Mouse (Mus musculus): ENCODE data around the gene Carhsp1. TPM values are rescaled to one million over a fixed set of nuclear protein-coding genes. Genes with fewer than 3 reads are reported as not detected.

Carhsp1 gene
- total RNA-seq, 2 experiments from 2014 or later = 6.2 to 9.1 TPM

DNA sequence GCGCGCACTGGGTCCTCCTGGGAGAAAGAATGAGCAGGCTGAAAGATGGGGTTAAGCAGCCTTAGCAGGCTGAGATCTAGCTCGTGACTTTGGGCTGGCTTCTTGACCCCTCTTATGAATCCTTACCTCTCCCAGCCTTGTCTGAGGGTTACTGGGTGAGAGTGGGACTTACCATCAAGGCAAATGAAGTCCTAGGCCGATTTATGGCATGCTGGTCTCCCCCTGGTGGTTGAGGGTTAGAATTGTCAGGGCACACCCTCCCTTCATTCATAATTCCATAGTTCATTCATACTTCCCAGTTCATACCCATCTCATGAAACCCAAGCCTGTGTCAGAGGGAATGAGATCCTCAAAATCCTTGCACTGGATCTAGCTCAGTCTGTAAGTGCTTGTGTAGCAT lies 4.8 kb upstream of the Carhsp1 start:
- peak; percentile 25; the same call in 1 of the 2 replicates for ATAC-seq (replicated peaks; ENCODE audit: poor library complexity, severe bottlenecking)

- no peak for ATAC-seq (replicated peaks; ENCODE audit: poor library complexity, severe bottlenecking)
These were observed 4.3 kb upstream of the Carhsp1 start for GRCm38 (mm10) chr16:8676228-8676627.

- ATAC-seq (replicated peaks; ENCODE audit: poor library complexity, severe bottlenecking) = no peak
These were observed 3.6 kb upstream of the Carhsp1 start for GRCm38 (mm10) chr16:8675559-8675958.

GRCm38 (mm10) chr16:8674165-8674564 lies 2.2 kb upstream of the Carhsp1 start:
- peak; percentile 64 for ATAC-seq (replicated peaks; ENCODE audit: poor library complexity, severe bottlenecking)

- no peak for ATAC-seq (replicated peaks; ENCODE audit: poor library complexity, severe bottlenecking)
These were observed 1.4 kb upstream of the Carhsp1 start for GRCm38 (mm10) chr16:8673343-8673742.

DNA sequence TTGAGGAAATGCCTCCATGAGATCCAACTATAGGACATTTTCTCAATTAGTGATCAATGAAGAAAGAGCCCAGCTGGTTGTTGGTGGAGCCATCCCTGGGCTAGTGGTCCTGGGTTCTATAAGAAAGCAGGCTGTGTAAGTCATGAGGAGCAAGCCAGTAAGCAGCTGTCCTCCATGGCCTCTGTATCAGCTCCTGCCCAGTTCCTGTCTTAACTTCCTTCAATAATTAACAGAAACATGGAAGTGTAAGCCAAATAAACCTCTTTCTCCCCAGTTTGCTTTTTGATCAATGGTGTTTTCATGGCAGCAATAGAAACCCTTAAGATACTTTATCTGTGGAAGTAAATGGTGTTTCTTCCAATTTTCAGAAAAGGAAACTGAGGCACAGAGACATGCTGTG lies 856 bp upstream of the Carhsp1 start:
- no peak for ATAC-seq (replicated peaks; ENCODE audit: poor library complexity, severe bottlenecking)

DNA sequence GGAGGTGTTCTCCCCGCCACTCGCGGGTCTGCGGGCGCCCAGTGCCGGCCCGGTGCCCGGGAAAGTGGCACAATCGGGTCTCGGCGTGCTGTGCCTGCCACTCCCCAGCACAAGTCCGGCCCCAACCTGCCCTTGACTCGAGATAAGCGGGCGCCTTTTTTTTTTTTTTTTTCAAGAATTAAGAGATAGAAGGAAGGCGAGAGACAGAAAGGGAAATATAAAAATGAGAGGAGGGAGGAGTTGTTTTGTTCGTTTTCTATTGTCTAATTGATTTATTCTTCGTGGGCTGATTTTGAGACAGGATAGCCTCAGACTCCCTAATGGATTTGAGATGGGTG lies 364 bp upstream of the Carhsp1 start:
- ATAC-seq (replicated peaks; ENCODE audit: poor library complexity, severe bottlenecking) = no peak

- ATAC-seq (replicated peaks; ENCODE audit: poor library complexity, severe bottlenecking) = no peak
These were observed 1.6 kb downstream of the Carhsp1 start for GRCm38 (mm10) chr16:8670041-8671035.

GRCm38 (mm10) chr16:8669432-8669831 lies 2.5 kb downstream of the Carhsp1 start:
- no peak for ATAC-seq (replicated peaks; ENCODE audit: poor library complexity, severe bottlenecking)

- no peak for ATAC-seq (replicated peaks; ENCODE audit: poor library complexity, severe bottlenecking)
These were observed 3.6 kb downstream of the Carhsp1 start for GRCm38 (mm10) chr16:8668386-8668785.

GRCm38 (mm10) chr16:8667814-8668213 lies 4.1 kb downstream of the Carhsp1 start:
- ATAC-seq (replicated peaks; ENCODE audit: poor library complexity, severe bottlenecking) = no peak

DNA sequence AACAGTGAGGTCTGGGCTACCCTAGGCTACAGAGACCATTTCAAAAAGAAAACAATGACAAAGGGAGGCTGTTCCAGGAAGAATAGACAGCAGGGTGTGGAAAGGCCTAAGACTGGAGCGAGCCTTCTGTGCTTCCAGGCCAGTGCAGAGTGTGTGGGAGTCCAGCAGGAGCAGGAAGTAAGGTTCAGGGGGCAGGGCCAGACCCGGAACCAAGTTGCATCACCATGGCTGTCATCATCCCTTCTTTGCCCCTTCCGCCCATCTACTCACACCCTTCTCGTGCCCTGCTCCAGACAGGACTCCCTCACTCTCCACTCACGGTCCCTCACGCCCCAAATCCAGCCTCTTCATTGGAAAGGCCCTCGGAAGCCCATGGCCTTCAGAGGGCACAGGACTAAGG lies 4.7 kb downstream of the Carhsp1 start:
- ATAC-seq (replicated peaks; ENCODE audit: poor library complexity, severe bottlenecking) = peak; percentile 56

GRCm38 (mm10) chr16:8666452-8666851 lies 5.5 kb downstream of the Carhsp1 start:
- ATAC-seq (replicated peaks; ENCODE audit: poor library complexity, severe bottlenecking) = peak; percentile 20; the same call in 1 of the 2 replicates

DNA sequence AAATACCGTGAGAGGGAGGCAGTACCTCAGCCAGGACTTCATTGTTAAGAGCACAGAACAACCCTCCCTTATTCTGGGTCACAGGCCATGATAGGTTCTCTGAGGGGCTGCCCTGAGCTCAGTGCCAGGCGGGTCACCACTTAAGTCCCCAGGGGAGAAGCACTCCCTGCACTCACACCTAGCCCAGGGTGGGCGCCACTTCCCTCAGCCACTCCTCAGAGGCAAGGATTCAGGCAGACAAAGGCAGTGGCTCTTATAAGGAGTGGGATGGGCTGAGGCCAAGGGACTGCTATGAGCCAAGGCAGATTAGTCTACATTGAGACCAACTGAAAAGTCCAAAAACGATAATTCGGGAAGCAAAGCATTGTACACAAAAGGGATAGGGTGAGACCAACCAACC lies 6.6 kb downstream of the Carhsp1 start:
- no peak for ATAC-seq (replicated peaks; ENCODE audit: poor library complexity, severe bottlenecking)

GRCm38 (mm10) chr16:8663606-8664539 lies 8.1 kb downstream of the Carhsp1 start:
- no peak for ATAC-seq (replicated peaks; ENCODE audit: poor library complexity, severe bottlenecking)

DNA sequence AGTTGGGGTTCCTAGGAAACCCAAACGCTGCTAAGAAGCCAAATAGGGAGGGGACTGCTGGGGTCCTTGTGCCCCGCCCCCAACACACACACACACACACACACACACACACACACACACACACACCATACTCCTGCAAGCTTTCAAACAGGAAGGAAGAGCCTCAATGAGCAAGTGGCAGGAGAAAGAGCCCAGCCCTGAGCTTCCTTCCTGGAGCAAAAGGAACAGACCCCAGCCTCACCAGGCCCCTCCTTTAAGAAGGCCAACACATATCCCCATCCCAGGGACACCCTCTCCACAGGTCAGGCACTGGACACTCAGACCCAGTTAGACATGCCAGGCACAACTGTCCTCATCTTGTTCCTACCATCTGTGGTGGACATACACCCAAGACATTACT lies 8.9 kb downstream of the Carhsp1 start:
- no peak for ATAC-seq (replicated peaks; ENCODE audit: poor library complexity, severe bottlenecking)

- ATAC-seq (replicated peaks; ENCODE audit: poor library complexity, severe bottlenecking) = no peak
These were observed 13.2 kb downstream of the Carhsp1 start for GRCm38 (mm10) chr16:8658764-8659163.

DNA sequence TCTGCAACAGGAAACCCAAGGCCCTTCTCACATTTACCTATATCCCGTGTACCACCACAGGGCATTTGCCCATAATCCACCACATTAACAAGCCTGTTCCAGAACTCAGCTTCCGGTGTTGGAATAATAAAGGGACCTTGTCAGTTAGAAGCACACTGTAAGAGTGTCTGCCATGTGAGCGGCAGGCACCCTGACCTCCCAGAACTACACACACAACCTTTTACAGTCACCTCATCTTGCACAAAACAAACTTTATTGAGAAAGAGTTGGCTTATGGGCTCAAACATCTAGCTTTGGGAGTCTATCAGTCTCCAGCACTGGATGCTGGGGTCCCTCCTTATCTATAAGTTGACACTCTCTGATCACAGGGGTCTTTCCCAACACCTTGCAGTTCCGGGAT lies 13.6 kb downstream of the Carhsp1 start:
- no peak for ATAC-seq (replicated peaks; ENCODE audit: poor library complexity, severe bottlenecking)

GRCm38 (mm10) chr16:8656256-8656655 lies 15.7 kb downstream of the Carhsp1 start:
- no peak for ATAC-seq (replicated peaks; ENCODE audit: poor library complexity, severe bottlenecking)

DNA sequence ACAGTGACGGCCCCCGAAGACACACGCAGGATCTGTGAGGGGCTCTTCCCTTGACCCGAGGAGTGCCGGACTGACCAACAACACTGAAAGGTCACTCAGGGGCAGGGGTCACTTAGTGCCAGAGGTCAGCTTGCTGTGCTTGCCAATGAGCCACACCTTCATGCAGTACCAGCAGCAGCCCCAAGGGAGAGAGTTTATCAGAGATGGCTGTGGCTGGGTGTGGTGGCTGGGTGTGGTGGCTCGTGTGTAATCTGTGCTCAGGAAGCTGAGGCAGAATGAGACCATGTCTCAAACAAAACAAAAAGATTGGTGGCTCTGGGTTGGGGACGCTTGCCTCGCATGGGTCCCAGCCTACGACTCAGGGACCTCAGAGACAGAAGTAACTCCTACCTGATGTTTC lies 16.4 kb downstream of the Carhsp1 start:
- ATAC-seq (replicated peaks; ENCODE audit: poor library complexity, severe bottlenecking) = peak; percentile 26; the same call in 1 of the 2 replicates

DNA sequence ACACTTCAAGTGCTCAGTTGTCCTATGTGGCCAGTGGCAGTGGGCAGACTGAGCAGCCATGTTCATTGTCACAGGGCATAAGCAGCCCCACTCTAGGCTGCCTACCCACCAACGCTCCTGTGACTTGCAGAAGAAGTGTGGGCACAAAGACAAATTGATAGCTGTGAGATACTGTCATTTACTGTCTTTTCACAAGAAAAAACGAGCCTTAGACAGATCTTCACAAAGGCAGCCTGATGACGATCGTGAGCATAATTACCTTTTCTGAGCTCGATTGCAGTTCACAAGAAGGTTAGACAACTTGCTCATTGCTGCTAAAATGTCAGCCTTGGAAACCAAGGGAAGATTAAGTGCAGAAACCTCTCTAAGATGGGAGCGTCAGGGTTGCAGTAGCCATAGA lies 16.8 kb downstream of the Carhsp1 start:
- ATAC-seq (replicated peaks; ENCODE audit: poor library complexity, severe bottlenecking) = no peak

All from granulocyte monocyte progenitor cell, adult 5-6 weeks (primary cell).